Mouse (Mus musculus) hindbrain, embryonic 12.5 days (tissue): ENCODE data around the gene Arhgap40. TPM values are rescaled to one million over a fixed set of nuclear protein-coding genes. Genes with fewer than 3 reads are reported as not detected.
A peak's percentile ranks its signal among the peaks of the same experiment; 100 is the strongest.

Experiments used
- ATAC-seq: fragments of 200-750 bp; cut with Nextera tagmentation; 2 replicates; pipeline ENCODE4 v1.8.0; 2017; ENCODE audit warnings: moderate TSS enrichment; ENCODE audit not compliant: low FRiP score
- H3K27ac ChIP-seq: fragments of 300-500 bp; sonication (generic); 2 replicates; pipeline ENCODE4 v1.5.1; 2016; ENCODE audit warnings: mild to moderate bottlenecking
- H3K27me3 ChIP-seq: fragments of 300-500 bp; sonication (generic); 2 replicates; pipeline ENCODE4 v1.6.1; 2016; ENCODE audit warnings: mild to moderate bottlenecking
- H3K36me3 ChIP-seq: fragments of 300-500 bp; sonication (generic); 2 replicates; pipeline ENCODE4 v1.6.1; 2016; ENCODE audit warnings: mild to moderate bottlenecking
- H3K4me1 ChIP-seq: fragments of 300-500 bp; sonication (generic); 2 replicates; pipeline ENCODE4 v1.6.1; 2016
- H3K4me2 ChIP-seq: fragments of 300-500 bp; sonication (generic); replicated peaks from 2 replicates; pipeline ENCODE4 v1.6.1; 2016; ENCODE audit warnings: mild to moderate bottlenecking
- H3K4me3 ChIP-seq: fragments of 300-500 bp; sonication (generic); 2 replicates; pipeline ENCODE4 v1.5.1; 2016; ENCODE audit warnings: mild to moderate bottlenecking
- H3K9ac ChIP-seq: fragments of 300-500 bp; sonication (generic); 2 replicates; pipeline ENCODE4 v1.6.1; 2016; ENCODE audit warnings: mild to moderate bottlenecking, moderate library complexity
- H3K9me3 ChIP-seq: fragments of 300-500 bp; sonication (generic); replicated peaks from 2 replicates; pipeline ENCODE4 v1.6.1; 2016; ENCODE audit warnings: mild to moderate bottlenecking
- WGBS: fragments of 180-500 bp; shearing (Covaris S2); methylation state at CpG from one replicate; pipeline ENCODE4 v1.1.7; 2016; 5-methylcytosine and 5-hydroxymethylcytosine counted together
- polyA plus RNA-seq: library from polyadenylated mRNA; unstranded; fragments of >200 nt; fragmentation: Nextera tagmentation; extraction: Ambion mirVana; gene quantifications from 2 replicates; pipeline ENCODE4 v1.2.1, GENCODE M21; 2016

Gene Arhgap40
- polyA plus RNA-seq, 1 experiment from 2014 or later = 0.40 TPM

- peak overlapping the region; percentile 48 for H3K4me2 ChIP-seq
- H3K4me1 ChIP-seq = peaks cover 38% of the 10 kb centered on the region
- H3K36me3 ChIP-seq = no peaks in the 10 kb centered on the region
- H3K27ac ChIP-seq = no peak overlapping the region
- no peaks in the 10 kb centered on the region for H3K9me3 ChIP-seq
- no peak overlapping the region for H3K9ac ChIP-seq
- WGBS = 3% methylated on average over 7 of the region's 7 CpGs
- peaks cover 41% of the 10 kb centered on the region for H3K27me3 ChIP-seq
- no peak for ATAC-seq
- H3K4me3 ChIP-seq = no peak overlapping the region
These were observed 42.7 kb downstream of the Arhgap40 start for GRCm38 (mm10) chr2:158555252-158555651.

- ATAC-seq = no peak; the same call in 1 of the 2 replicates
- no peaks in the 10 kb centered on the region for H3K9me3 ChIP-seq
- peak overlapping the region; percentile 60; the same call in 1 of the 2 replicates for H3K27ac ChIP-seq
- H3K4me2 ChIP-seq = peak overlapping the region; percentile 48
- peak overlapping the region; percentile 16 for H3K4me3 ChIP-seq
- no peaks in the 10 kb centered on the region for H3K36me3 ChIP-seq
- 0 out of 2 replicates have a peak overlapping the region, but pooled peaks have one; percentile 24 for H3K9ac ChIP-seq
- H3K4me1 ChIP-seq = peaks cover 41% of the 10 kb centered on the region
- 2% methylated on average over 8 of the region's 8 CpGs for WGBS
- H3K27me3 ChIP-seq = peaks cover 41% of the 10 kb centered on the region
These were observed 43.2 kb downstream of the Arhgap40 start for GRCm38 (mm10) chr2:158555812-158556211.

- H3K9ac ChIP-seq = 0 out of 2 replicates have a peak overlapping the region, but pooled peaks have one; percentile 24
- peak; percentile 21 for ATAC-seq
- H3K4me2 ChIP-seq = peak overlapping the region; percentile 48
- peak overlapping the region; percentile 60 for H3K27ac ChIP-seq
- H3K4me3 ChIP-seq = peak overlapping the region; percentile 16
- H3K4me1 ChIP-seq = peaks cover 46% of the 10 kb centered on the region
- 2% methylated on average over 19 of the region's 20 CpGs for WGBS
- H3K36me3 ChIP-seq = no peaks in the 10 kb centered on the region
- peaks cover 41% of the 10 kb centered on the region for H3K27me3 ChIP-seq
- H3K9me3 ChIP-seq = no peaks in the 10 kb centered on the region
These were observed 43.6 kb downstream of the Arhgap40 start for GRCm38 (mm10) chr2:158556225-158556624.

- WGBS = 3% methylated on average over 5 of the region's 5 CpGs
- no peaks in the 10 kb centered on the region for H3K9me3 ChIP-seq
- H3K4me2 ChIP-seq = peak overlapping the region; percentile 48
- no peak overlapping the region for H3K4me3 ChIP-seq
- H3K36me3 ChIP-seq = no peaks in the 10 kb centered on the region
- peak; percentile 68 for ATAC-seq
- H3K9ac ChIP-seq = no peak overlapping the region
- peaks cover 36% of the 10 kb centered on the region for H3K27me3 ChIP-seq
- peak overlapping the region; percentile 60 for H3K27ac ChIP-seq
- H3K4me1 ChIP-seq = peaks cover 51% of the 10 kb centered on the region
These were observed 44.2 kb downstream of the Arhgap40 start for GRCm38 (mm10) chr2:158556750-158557149.

GRCm38 (mm10) chr2:158559945-158560344 lies 47.3 kb downstream of the Arhgap40 start:
- H3K4me3 ChIP-seq = no peak overlapping the region
- 0 out of 2 replicates have a peak overlapping the region, but pooled peaks have one; percentile 44 for H3K27ac ChIP-seq
- 32% methylated on average over 6 of the region's 6 CpGs for WGBS
- no peak overlapping the region for H3K4me2 ChIP-seq
- H3K36me3 ChIP-seq = no peaks in the 10 kb centered on the region
- peaks cover 24% of the 10 kb centered on the region for H3K27me3 ChIP-seq
- H3K4me1 ChIP-seq = peaks cover 36% of the 10 kb centered on the region
- no peak for ATAC-seq
- no peaks in the 10 kb centered on the region for H3K9me3 ChIP-seq
- no peak overlapping the region for H3K9ac ChIP-seq

- peaks cover 26% of the 10 kb centered on the region for H3K27me3 ChIP-seq
- peaks cover 30% of the 10 kb centered on the region for H3K4me1 ChIP-seq
- H3K27ac ChIP-seq = peak overlapping the region; percentile 86
- no peak for ATAC-seq
- H3K36me3 ChIP-seq = no peaks in the 10 kb centered on the region
- 24% methylated on average over 9 of the region's 9 CpGs for WGBS
- peak overlapping the region; percentile 50; the same call in 1 of the 2 replicates for H3K9ac ChIP-seq
- no peak overlapping the region for H3K4me3 ChIP-seq
- no peaks in the 10 kb centered on the region for H3K9me3 ChIP-seq
- H3K4me2 ChIP-seq = peak overlapping the region; percentile 19; the same call in 1 of the 2 replicates
These were observed 48.2 kb downstream of the Arhgap40 start for GRCm38 (mm10) chr2:158560801-158561200.

- H3K4me3 ChIP-seq = no peak overlapping the region
- no peaks in the 10 kb centered on the region for H3K9me3 ChIP-seq
- peak overlapping the region; percentile 50; the same call in 1 of the 2 replicates for H3K9ac ChIP-seq
- H3K36me3 ChIP-seq = no peaks in the 10 kb centered on the region
- 49% methylated on average over 3 of the region's 3 CpGs for WGBS
- peak; percentile 65 for ATAC-seq
- peaks cover 24% of the 10 kb centered on the region for H3K4me1 ChIP-seq
- peak overlapping the region; percentile 86 for H3K27ac ChIP-seq
- peaks cover 30% of the 10 kb centered on the region; the same call in 1 of the 2 replicates for H3K27me3 ChIP-seq
- H3K4me2 ChIP-seq = peak overlapping the region; percentile 19; the same call in 1 of the 2 replicates
These were observed 49.0 kb downstream of the Arhgap40 start for GRCm38 (mm10) chr2:158561371-158562144.

GRCm38 (mm10) chr2:158570421-158571081 lies 58.0 kb downstream of the Arhgap40 start:
- H3K27ac ChIP-seq = no peak overlapping the region
- H3K36me3 ChIP-seq = no peaks in the 10 kb centered on the region
- H3K4me3 ChIP-seq = no peak overlapping the region
- WGBS = 26% methylated on average over 13 of the region's 13 CpGs
- H3K4me1 ChIP-seq = peaks cover 13% of the 10 kb centered on the region
- peak; percentile 50; the same call in 1 of the 2 replicates for ATAC-seq
- no peaks in the 10 kb centered on the region for H3K9me3 ChIP-seq
- no peak overlapping the region for H3K4me2 ChIP-seq
- peaks cover 25% of the 10 kb centered on the region for H3K27me3 ChIP-seq
- H3K9ac ChIP-seq = no peak overlapping the region

- WGBS = 36% methylated on average over 4 of the region's 4 CpGs
- Histone ChIP-seq H3K9ac (no peak overlapping the region), H3K27ac (peak overlapping the region; percentile 46; the same call in 1 of the 2 replicates), H3K4me2 (no peak overlapping the region), H3K27me3 (0 out of 2 replicates have a peak, but pooled peaks cover 4% of the 10 kb centered on the region), H3K36me3 (no peaks in the 10 kb centered on the region), H3K9me3 (no peaks in the 10 kb centered on the region), H3K4me3 (no peak overlapping the region), H3K4me1 (peaks cover 8% of the 10 kb centered on the region; the same call in 1 of the 2 replicates)
- peak; percentile 83 for ATAC-seq
These were observed 67.4 kb downstream of the Arhgap40 start for GRCm38 (mm10) chr2:158579979-158580378.

GRCm38 (mm10) chr2:158584621-158585358 lies 72.2 kb downstream of the Arhgap40 start:
- ATAC-seq = peak; percentile 51; the same call in 1 of the 2 replicates
- Histone ChIP-seq H3K9me3 (no peaks in the 10 kb centered on the region), H3K9ac (no peak overlapping the region), H3K4me1 (peaks cover 24% of the 10 kb centered on the region), H3K4me2 (no peak overlapping the region), H3K27me3 (peaks cover 12% of the 10 kb centered on the region), H3K4me3 (no peak overlapping the region), H3K36me3 (no peaks in the 10 kb centered on the region), H3K27ac (peak overlapping the region; percentile 44; the same call in 1 of the 2 replicates)
- WGBS = 9% methylated on average over 12 of the region's 12 CpGs

- Histone ChIP-seq H3K4me2 (no peak overlapping the region), H3K27me3 (peaks cover 19% of the 10 kb centered on the region), H3K4me3 (no peak overlapping the region), H3K4me1 (peaks cover 22% of the 10 kb centered on the region), H3K36me3 (no peaks in the 10 kb centered on the region), H3K27ac (peak overlapping the region; percentile 50), H3K9me3 (no peaks in the 10 kb centered on the region), H3K9ac (no peak overlapping the region)
- WGBS = 34% methylated on average over 8 of the region's 8 CpGs
- ATAC-seq = peak; percentile 32; the same call in 1 of the 2 replicates
These were observed 76.1 kb downstream of the Arhgap40 start for GRCm38 (mm10) chr2:158588524-158589271.
